In the genomic region with DNA sequence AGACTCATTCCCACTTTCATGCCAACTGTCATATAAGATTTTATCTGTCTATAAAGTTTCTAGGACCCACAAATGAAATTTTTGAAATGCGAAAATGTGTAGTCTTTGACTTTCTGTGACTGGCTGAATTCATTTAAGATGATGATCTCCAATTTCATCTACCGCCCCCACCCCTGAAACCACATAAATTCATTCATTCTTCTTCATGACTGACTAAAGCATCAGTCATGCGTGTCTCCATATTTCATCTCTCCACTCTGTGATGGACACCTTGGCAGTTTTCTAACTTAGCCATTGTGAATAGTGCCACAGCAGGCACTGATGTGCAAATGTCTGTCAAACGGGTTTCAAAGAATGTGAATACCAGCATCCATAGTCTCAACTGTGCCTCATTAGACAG, we compare ENCODE assay signal across 10 mouse cellular contexts.
"Had no signal": no experiment of that assay in that cellular context is flagged by ENCODE, and none has a peak within 500 bp of the region (broad histone marks: within the 10 kb centered on the region; RNA-seq: fewer than 3 reads in every experiment).

No protein-coding gene starts in this region.

- DNase-seq: lung, adult 18-20 months; lung, embryonic 14.5 days; lung, postnatal 10 days; lung, postnatal 4 days; right cerebral cortex, postnatal 14 days; thymus, adult 2 months; thymus, postnatal 25 days; thymus, postnatal 4 days had no signal

- ATAC-seq: midbrain, embryonic 13.5 days; midbrain, embryonic 15.5 days had no signal
